Mouse (Mus musculus) layer of hippocampus, adult 2 months (tissue): ENCODE data around the gene Csrp2. TPM values are rescaled to one million over a fixed set of nuclear protein-coding genes. Genes with fewer than 3 reads are reported as not detected.

Experiments
- DNase-seq, 2 experiments: peaks; one replicate each; pipeline ENCODE4 v3.0.0; 2022; ENCODE audit warnings: low spot score in 2 of 2
- H3K27ac ChIP-seq: fragments of 200-600 bp; 2 replicates; pipeline ENCODE4 v1.8.1; 2022
- H3K4me3 ChIP-seq: fragments of 200-600 bp; 2 replicates; pipeline ENCODE4 v1.8.1; 2022; ENCODE audit warnings: mild to moderate bottlenecking
- CTCF ChIP-seq: fragments of 200-600 bp; conservative IDR thresholded peaks from 2 replicates; pipeline ENCODE4 v1.8.1; 2022; ENCODE audit warnings: antibody characterized with exemption, mild to moderate bottlenecking, moderate library complexity
- total RNA-seq, 2 experiments: library from RNA; stranded (reverse); gene quantifications; 2 replicates each; pipeline ENCODE4 v1.2.3; 2021

Gene Csrp2
- total RNA-seq, 2 experiments from 2014 or later, result 20.2 to 24.6 TPM

DNA sequence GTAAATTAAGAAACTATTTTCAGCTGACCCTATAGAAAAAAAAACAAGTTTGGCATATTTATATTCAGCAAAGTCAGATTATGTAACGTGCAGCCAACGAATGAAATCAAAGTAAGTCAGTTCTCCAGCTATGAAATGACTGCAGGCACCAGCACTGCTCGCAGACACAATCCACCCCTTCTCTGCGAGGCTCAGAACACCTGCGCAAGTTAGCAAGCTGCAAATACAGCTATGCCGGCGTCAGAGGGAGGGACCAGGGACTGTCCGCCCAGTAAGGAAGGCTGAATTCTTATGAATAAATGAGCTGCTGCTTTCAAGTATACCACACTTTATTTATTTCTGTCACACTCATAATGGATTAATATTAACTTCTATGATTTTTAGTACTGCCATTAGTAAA, 40.2 kb downstream of the Csrp2 start:
- DNase-seq, result no peak
- Histone ChIP-seq H3K27ac (no peak overlapping the region), H3K4me3 (no peak overlapping the region)
- TF ChIP-seq CTCF, result no peak

DNA sequence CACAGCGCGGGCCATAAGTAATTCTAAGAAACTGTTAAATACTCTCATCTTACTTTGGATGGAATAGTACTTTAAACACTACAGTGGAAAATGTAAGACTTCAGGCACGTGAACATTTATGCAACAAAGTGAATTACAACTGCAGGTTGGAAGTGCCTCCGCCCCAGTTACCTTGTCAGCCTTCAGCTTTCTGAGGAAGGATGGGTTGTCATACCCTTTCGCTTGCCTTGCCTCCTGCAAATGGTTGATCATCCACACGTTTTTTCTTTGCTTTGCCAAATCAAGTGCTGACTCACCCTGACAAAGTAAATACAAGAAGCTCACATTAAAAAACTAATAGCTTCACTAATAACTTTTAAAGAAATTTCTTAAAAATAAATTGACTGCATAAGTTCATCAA, 41.3 kb downstream of the Csrp2 start:
- TF ChIP-seq CTCF, result no peak
- H3K4me3 ChIP-seq, result no peak overlapping the region
- no peak overlapping the region for H3K27ac ChIP-seq
- DNase-seq, result no peak

DNA sequence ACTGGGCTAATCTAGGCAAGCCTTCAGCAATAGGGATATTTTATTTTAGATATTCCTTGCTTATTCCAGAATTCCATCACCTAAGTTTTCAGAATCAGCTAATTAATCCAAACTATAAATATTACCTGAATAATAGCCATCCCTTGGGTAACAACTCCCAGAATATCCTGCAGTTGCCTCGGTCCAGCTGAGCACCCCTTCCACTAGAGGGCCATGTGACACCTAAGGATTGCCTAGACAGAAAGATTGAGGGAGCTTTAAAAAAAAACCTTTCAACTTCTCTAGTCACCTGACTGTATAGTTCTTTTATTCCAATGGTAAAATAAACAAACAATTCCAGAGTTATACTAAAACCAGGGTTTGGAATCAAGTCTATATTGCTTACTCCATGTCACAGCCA, 42.6 kb downstream of the Csrp2 start:
- DNase-seq, result no peak
- no peak overlapping the region for H3K27ac ChIP-seq
- peak; percentile 66 for TF ChIP-seq CTCF
- H3K4me3 ChIP-seq, result no peak overlapping the region

DNA sequence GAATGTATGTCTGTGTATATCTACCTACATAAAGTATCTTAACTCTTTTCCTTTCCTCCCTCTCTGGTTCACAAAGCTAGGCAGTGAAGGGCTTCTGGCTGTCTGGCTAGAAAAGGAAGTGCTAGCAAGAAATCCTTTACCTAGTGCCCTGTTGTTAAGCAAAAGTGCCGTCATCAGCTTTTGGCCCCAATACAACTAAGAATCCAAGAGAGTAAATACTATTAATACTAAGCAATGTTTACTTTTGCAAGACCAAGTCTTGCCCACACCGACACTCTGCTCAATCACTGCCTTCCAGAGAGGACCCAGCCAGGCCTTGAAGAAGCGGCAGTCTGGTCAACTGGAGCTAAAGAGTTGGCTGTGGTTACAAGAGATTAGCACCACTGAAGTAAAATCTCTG, 51.5 kb downstream of the Csrp2 start:
- Histone ChIP-seq H3K4me3 (no peak overlapping the region), H3K27ac (no peak overlapping the region)
- TF ChIP-seq CTCF, result no peak
- no peak for DNase-seq

DNA sequence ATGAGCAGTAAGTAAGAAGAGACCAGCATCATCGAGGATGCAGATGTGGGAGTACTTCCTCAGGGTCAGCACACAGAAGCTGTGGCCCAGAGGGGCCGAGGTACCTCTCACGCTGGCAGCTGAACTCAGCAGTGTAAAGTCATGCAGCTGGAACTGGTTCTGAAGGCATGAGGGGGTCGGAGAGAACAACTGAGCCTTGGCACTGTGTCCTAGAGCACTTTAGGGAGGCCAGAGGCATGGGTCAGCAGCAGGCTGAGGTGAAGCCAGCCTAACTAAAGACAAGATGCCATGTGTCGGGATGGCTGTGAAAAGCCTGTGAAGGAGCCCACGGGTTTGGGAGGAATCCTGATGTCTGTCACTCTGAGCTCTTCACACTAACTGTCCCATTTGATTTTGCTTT, 51.9 kb downstream of the Csrp2 start:
- no peak for DNase-seq
- no peak for TF ChIP-seq CTCF
- Histone ChIP-seq H3K27ac (no peak overlapping the region), H3K4me3 (no peak overlapping the region)

DNA sequence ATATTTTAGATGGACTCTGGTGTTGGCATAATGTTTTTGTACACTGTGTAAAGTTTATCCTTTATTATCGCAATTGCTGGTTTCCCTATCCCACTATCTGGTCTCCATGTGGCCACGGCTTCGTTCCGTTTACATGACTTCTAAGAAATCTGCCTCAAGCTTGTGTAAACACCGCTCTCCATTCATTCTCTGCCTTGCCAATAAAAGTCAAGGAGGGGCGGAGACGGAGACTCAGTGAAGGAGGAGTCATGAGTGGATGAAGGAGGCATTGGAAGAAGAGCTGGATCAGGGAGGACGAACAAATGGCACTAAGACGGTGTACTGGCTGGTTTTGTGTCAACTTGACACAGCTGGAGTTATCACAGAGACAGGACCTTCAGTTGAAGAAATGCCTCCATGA, 52.4 kb downstream of the Csrp2 start:
- TF ChIP-seq CTCF, result no peak
- Histone ChIP-seq H3K4me3 (no peak overlapping the region), H3K27ac (no peak overlapping the region)
- DNase-seq, result no peak

DNA sequence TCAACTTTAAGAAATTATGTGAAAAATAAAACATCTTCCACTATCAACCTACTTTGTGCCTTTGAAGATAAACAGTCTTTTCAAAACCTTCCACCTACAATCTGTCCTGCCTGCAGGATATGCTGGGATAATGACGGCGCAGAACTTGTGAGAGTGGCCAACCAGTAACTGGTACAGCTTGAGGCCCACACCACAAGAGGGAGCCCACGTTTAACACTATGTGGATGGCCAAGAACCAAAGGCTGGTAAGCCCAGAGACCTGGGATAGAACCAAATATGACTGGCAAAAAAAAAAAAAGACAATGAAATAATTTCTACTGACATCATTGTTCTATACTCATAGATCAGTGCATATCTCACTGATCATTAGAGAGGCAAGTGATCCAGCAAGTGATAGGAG, 54.9 kb downstream of the Csrp2 start:
- peak; percentile 88 for TF ChIP-seq CTCF
- Histone ChIP-seq H3K27ac (no peak overlapping the region), H3K4me3 (no peak overlapping the region)
- DNase-seq, result peak; percentile 22 to 53

DNA sequence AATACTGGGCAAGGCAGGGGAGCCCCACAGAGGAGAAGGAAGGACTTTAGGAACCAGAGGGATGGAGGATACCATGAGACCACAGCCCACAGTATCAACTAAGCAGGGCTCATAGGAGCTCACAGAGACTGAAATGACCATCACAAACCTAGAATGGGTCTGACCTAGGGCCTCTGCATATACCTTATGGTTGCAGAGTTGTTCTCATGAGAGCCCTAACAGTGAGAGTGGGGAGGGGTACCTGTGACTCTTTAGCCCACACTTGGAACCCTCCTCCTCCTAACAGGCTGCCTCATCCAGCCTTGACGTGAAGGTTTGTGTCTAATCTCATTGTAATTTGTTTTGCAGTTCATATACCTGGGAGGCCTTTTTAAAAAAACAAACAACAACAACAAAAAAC, 55.3 kb downstream of the Csrp2 start:
- Histone ChIP-seq H3K4me3 (no peak overlapping the region), H3K27ac (no peak overlapping the region)
- no peak for TF ChIP-seq CTCF
- no peak for DNase-seq

DNA sequence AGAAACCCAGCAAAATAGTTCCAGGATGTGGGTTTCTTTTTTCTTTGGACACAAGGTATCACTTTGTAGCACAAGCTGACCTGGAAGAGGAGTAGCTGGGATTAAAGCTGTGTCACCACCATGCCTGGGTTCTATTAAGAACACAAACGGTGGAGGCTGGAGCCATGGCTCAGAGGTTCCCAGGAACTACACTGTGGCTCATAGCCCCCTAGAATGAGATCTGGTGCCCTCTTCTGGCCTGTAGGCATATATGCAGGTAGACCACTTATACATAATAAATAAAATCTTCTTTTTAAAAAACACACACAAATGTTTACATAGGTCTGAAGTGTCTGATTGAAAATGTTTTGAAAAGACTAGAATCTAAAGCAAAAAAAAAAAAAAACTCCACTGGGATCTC, 56.5 kb downstream of the Csrp2 start:
- H3K27ac ChIP-seq, result no peak overlapping the region
- DNase-seq, result peak in 1 of 2 experiments; percentile 56
- H3K4me3 ChIP-seq, result no peak overlapping the region
- peak; percentile 87 for TF ChIP-seq CTCF

DNA sequence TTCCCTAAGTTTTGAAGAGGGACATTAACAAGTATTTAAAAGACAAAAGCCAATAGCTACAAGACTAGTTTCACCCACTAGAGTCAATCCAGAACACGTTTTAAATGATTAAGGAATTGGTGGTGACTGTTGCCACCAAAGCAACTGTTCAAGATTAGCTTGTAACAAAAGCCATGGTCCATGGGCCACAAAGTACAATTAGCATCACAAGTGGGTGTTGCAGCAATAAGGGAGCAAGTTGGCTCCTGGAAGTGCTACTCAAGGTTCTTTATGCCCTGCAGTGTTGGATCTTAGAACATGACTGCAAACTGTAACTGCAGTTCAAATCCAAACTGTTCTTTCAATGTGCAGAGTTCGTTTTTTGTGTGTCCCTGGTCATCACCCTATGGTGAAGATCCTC, 57.8 kb downstream of the Csrp2 start:
- Histone ChIP-seq H3K4me3 (no peak overlapping the region), H3K27ac (no peak overlapping the region)
- TF ChIP-seq CTCF, result no peak
- no peak for DNase-seq

DNA sequence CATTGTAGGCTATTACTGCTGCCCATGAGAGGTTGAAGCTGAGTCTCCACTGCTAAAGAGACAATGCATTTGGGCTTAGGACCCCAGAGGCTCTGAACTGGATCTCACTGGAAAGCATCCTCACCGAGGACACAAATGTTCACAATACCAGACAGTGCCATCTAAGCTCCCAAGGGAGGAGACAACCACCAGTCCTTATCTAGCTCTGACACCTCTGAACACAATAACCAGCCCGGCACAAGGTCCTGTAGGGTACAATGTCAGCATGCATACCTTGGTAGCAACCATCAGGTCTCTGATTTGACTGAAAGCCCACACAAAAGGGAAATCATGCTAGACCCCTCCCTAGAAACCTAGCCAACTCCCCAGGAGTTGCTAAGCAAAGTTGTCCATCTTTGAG, 59.8 kb downstream of the Csrp2 start:
- no peak overlapping the region for H3K4me3 ChIP-seq
- no peak for DNase-seq
- no peak overlapping the region for H3K27ac ChIP-seq
- no peak for TF ChIP-seq CTCF

DNA sequence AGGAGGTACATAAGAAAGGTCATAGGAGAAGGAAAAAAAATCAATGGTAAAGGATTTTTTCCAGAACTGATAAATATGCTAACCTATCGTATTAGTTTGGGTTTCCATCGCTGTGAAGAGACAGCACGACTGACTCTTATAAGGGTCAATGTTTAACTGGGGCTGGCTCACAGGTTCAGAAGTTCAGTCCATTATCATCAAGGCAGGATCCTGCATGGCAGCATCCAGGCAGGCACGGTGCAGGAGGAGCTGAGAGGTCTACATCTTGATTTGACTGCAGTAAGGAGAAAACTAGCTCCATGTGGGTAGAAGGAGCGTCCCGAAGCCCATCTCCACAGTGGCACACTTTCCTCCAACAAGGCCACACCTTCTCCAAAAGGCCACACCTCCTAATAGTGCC, 60.9 kb downstream of the Csrp2 start:
- TF ChIP-seq CTCF, result no peak
- Histone ChIP-seq H3K27ac (no peak overlapping the region), H3K4me3 (no peak overlapping the region)
- DNase-seq, result no peak

DNA sequence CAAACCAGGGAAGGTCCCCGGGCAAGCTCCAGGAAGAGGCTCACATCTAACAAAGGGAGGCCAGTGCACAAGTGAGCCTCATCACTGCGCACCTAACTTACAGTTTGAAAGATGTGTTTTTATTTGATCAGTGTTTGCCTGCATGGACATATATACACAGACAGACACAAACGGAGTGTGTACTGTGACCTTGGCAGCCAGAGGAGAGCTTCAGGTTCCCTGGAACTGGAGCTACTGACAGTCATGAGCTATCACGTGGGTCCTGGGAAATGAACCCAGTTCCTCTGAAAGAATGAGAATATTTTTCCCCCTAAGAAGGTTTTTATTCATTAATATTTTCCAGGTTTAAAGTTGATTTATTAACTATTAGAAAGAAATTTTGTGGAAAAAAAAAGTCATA, 63.2 kb downstream of the Csrp2 start:
- no peak for DNase-seq
- no peak for TF ChIP-seq CTCF
- H3K4me3 ChIP-seq, result no peak overlapping the region
- no peak overlapping the region for H3K27ac ChIP-seq

DNA sequence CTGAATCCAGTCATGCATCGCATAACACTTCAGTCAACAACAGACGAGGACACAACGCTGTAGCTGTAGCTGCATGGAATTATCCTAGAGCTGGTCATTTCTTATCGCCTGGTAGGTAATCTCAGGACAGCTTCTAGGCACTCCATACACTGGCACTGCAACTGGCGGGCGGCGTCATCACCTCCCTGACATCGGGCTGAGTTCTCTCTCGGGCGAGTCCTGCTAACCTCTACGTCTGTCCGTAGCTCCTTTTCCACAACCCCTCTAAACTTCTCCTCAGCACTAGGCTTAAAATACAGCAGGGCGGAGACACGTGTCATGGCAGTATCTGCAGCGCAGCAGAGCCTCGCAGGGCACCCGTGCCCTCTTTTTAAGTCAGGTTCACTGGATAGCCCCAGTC, 67.1 kb downstream of the Csrp2 start:
- no peak for DNase-seq
- Histone ChIP-seq H3K4me3 (no peak overlapping the region), H3K27ac (no peak overlapping the region)
- no peak for TF ChIP-seq CTCF

Other genes with a start within 250 kb of the Csrp2 start
- gene E2f7, start 174.3 kb upstream of the Csrp2 start, total RNA-seq, result under 1 TPM; 0.33 to 0.86 TPM
- gene Zdhhc17, start 90.4 kb downstream of the Csrp2 start, total RNA-seq, result 100 to 1,000 TPM; 105 to 110 TPM
- 10 to 100 TPM; 60.8 to 60.9 TPM for gene Osbpl8, start 245.0 kb downstream of the Csrp2 start, total RNA-seq